Mouse (Mus musculus): ENCODE measurements around the gene Platr17. TPM values are rescaled to one million over a fixed set of nuclear protein-coding genes. Genes with fewer than 3 reads are reported as not detected.

Platr17 gene
- polyA plus RNA-seq, 1 experiment from 2014 or later: not detected

- Histone ChIP-seq H3K27ac (ENCODE audit: low read depth, low read length) (peak overlapping the region; percentile 76), H3K4me3 (ENCODE audit: low read depth, low read length) (peak overlapping the region; percentile 55), H3K27me3 (replicated peaks; ENCODE audit: control insufficient read depth, insufficient read depth, low read length) (no peaks in the 10 kb centered on the region), H3K9ac (ENCODE audit: low read length) (peak overlapping the region; percentile 61), H3K4me2 (ENCODE audit: low read length) (peak overlapping the region; percentile 63), H3K4me1 (ENCODE audit: control insufficient read depth, insufficient read depth, low read length) (peaks cover 24% of the 10 kb centered on the region), H3K9me3 (replicated peaks; ENCODE audit: control insufficient read depth, low read length) (no peaks in the 10 kb centered on the region), H3K36me3 (ENCODE audit: control insufficient read depth, insufficient read depth, low read length) (peaks cover 37% of the 10 kb centered on the region)
- under 1% methylated on average over 12 of the region's 20 CpGs for WGBS
- ATAC-seq (peak; percentile 35), DNase-seq (ENCODE audit: low spot score) (peak; percentile 79)
Measured at GRCm38 (mm10) chr17:33916294-33916693, 11.4 kb downstream of the Platr17 start.

GRCm38 (mm10) chr17:33916847-33917655 lies 12.1 kb downstream of the Platr17 start:
- Histone ChIP-seq H3K27me3 (replicated peaks; ENCODE audit: control insufficient read depth, insufficient read depth, low read length) (no peaks in the 10 kb centered on the region), H3K4me1 (ENCODE audit: control insufficient read depth, insufficient read depth, low read length) (peaks cover 24% of the 10 kb centered on the region), H3K4me3 (ENCODE audit: low read depth, low read length) (peak overlapping the region; percentile 55), H3K9me3 (replicated peaks; ENCODE audit: control insufficient read depth, low read length) (no peaks in the 10 kb centered on the region), H3K27ac (ENCODE audit: low read depth, low read length) (no peak overlapping the region), H3K9ac (ENCODE audit: low read length) (peak overlapping the region; percentile 61; the same call in 1 of the 2 replicates), H3K4me2 (ENCODE audit: low read length) (peak overlapping the region; percentile 63), H3K36me3 (ENCODE audit: control insufficient read depth, insufficient read depth, low read length) (peaks cover 29% of the 10 kb centered on the region)
- no peak for DNase-seq (ENCODE audit: low spot score)
- no peak for ATAC-seq
- WGBS: 77% methylated on average over 31 of the region's 31 CpGs

- Histone ChIP-seq H3K27ac (ENCODE audit: low read depth, low read length) (no peak overlapping the region), H3K36me3 (ENCODE audit: control insufficient read depth, insufficient read depth, low read length) (peaks cover 23% of the 10 kb centered on the region), H3K9me3 (replicated peaks; ENCODE audit: control insufficient read depth, low read length) (no peaks in the 10 kb centered on the region), H3K4me2 (ENCODE audit: low read length) (no peak overlapping the region), H3K4me1 (ENCODE audit: control insufficient read depth, insufficient read depth, low read length) (peaks cover 24% of the 10 kb centered on the region), H3K27me3 (replicated peaks; ENCODE audit: control insufficient read depth, insufficient read depth, low read length) (no peaks in the 10 kb centered on the region), H3K4me3 (ENCODE audit: low read depth, low read length) (no peak overlapping the region), H3K9ac (ENCODE audit: low read length) (no peak overlapping the region)
- ATAC-seq (no peak), DNase-seq (ENCODE audit: low spot score) (no peak)
- WGBS: 85% methylated on average over 18 of the region's 18 CpGs
Measured at GRCm38 (mm10) chr17:33917656-33918292, 12.8 kb downstream of the Platr17 start.

- ATAC-seq: no peak
- Histone ChIP-seq H3K9me3 (replicated peaks; ENCODE audit: control insufficient read depth, low read length) (no peaks in the 10 kb centered on the region), H3K4me2 (ENCODE audit: low read length) (peak overlapping the region; percentile 87), H3K9ac (ENCODE audit: low read length) (no peak overlapping the region; the same call in 1 of the 2 replicates), H3K36me3 (ENCODE audit: control insufficient read depth, insufficient read depth, low read length) (peaks cover 17% of the 10 kb centered on the region), H3K4me3 (ENCODE audit: low read depth, low read length) (peak overlapping the region; percentile 40), H3K27ac (ENCODE audit: low read depth, low read length) (no peak overlapping the region), H3K27me3 (replicated peaks; ENCODE audit: control insufficient read depth, insufficient read depth, low read length) (no peaks in the 10 kb centered on the region), H3K4me1 (ENCODE audit: control insufficient read depth, insufficient read depth, low read length) (peaks cover 24% of the 10 kb centered on the region)
- DNase-seq (ENCODE audit: low spot score): no peak
- 61% methylated on average over 37 of the region's 37 CpGs for WGBS
Measured at GRCm38 (mm10) chr17:33918293-33919203, 13.6 kb downstream of the Platr17 start.

- ATAC-seq: no peak
- peak overlapping the region; percentile 67 for H3K9ac ChIP-seq (ENCODE audit: low read length)
- peaks cover 6% of the 10 kb centered on the region for H3K36me3 ChIP-seq (ENCODE audit: control insufficient read depth, insufficient read depth, low read length)
- no peaks in the 10 kb centered on the region for H3K27me3 ChIP-seq (replicated peaks; ENCODE audit: control insufficient read depth, insufficient read depth, low read length)
- DNase-seq (ENCODE audit: low spot score): peak; percentile 42
- no peaks in the 10 kb centered on the region for H3K9me3 ChIP-seq (replicated peaks; ENCODE audit: control insufficient read depth, low read length)
- peaks cover 24% of the 10 kb centered on the region for H3K4me1 ChIP-seq (ENCODE audit: control insufficient read depth, insufficient read depth, low read length)
- H3K27ac ChIP-seq (ENCODE audit: low read depth, low read length): no peak overlapping the region
- under 1% methylated on average over 52 of the region's 52 CpGs for WGBS
- peak overlapping the region; percentile 87 for H3K4me2 ChIP-seq (ENCODE audit: low read length)
- peak overlapping the region; percentile 40 for H3K4me3 ChIP-seq (ENCODE audit: low read depth, low read length)
Measured at GRCm38 (mm10) chr17:33919351-33920281, 14.7 kb downstream of the Platr17 start.

- Histone ChIP-seq H3K9ac (ENCODE audit: low read length) (peak overlapping the region; percentile 67), H3K27me3 (replicated peaks; ENCODE audit: control insufficient read depth, insufficient read depth, low read length) (no peaks in the 10 kb centered on the region), H3K9me3 (replicated peaks; ENCODE audit: control insufficient read depth, low read length) (no peaks in the 10 kb centered on the region), H3K4me3 (ENCODE audit: low read depth, low read length) (peak overlapping the region; percentile 40), H3K27ac (ENCODE audit: low read depth, low read length) (no peak overlapping the region), H3K4me1 (ENCODE audit: control insufficient read depth, insufficient read depth, low read length) (peaks cover 24% of the 10 kb centered on the region), H3K4me2 (ENCODE audit: low read length) (peak overlapping the region; percentile 87), H3K36me3 (ENCODE audit: control insufficient read depth, insufficient read depth, low read length) (no peaks in the 10 kb centered on the region; the same call in 1 of the 2 replicates)
- under 1% methylated on average over 35 of the region's 36 CpGs for WGBS
- ATAC-seq (peak; percentile 15), DNase-seq (ENCODE audit: low spot score) (peak; percentile 86)
Measured at GRCm38 (mm10) chr17:33920282-33921097, 15.6 kb downstream of the Platr17 start.

- Histone ChIP-seq H3K36me3 (ENCODE audit: control insufficient read depth, insufficient read depth, low read length) (peaks cover 5% of the 10 kb centered on the region; the same call in 1 of the 2 replicates), H3K9me3 (replicated peaks; ENCODE audit: control insufficient read depth, low read length) (no peaks in the 10 kb centered on the region), H3K27me3 (replicated peaks; ENCODE audit: control insufficient read depth, insufficient read depth, low read length) (no peaks in the 10 kb centered on the region), H3K4me1 (ENCODE audit: control insufficient read depth, insufficient read depth, low read length) (peaks cover 24% of the 10 kb centered on the region), H3K4me3 (ENCODE audit: low read depth, low read length) (no peak overlapping the region), H3K4me2 (ENCODE audit: low read length) (no peak overlapping the region), H3K9ac (ENCODE audit: low read length) (no peak overlapping the region), H3K27ac (ENCODE audit: low read depth, low read length) (no peak overlapping the region)
- DNase-seq (ENCODE audit: low spot score): no peak
- no peak for ATAC-seq
- 86% methylated on average over 7 of the region's 7 CpGs for WGBS
Measured at GRCm38 (mm10) chr17:33921361-33921760, 16.4 kb downstream of the Platr17 start.
